Mouse (Mus musculus) heart, postnatal 0 days (tissue): ENCODE data around the gene Ocln. TPM values are rescaled to one million over a fixed set of nuclear protein-coding genes. Genes with fewer than 3 reads are reported as not detected.

Source experiments
- ATAC-seq: fragments of 200-750 bp; cut with Nextera tagmentation; 2 replicates; pipeline ENCODE4 v1.8.0; 2017; ENCODE audit warnings: low read depth, moderate number of reproducible peaks, moderate library complexity; ENCODE audit not compliant: insufficient read depth
- DNase-seq: peaks from one replicate; pipeline ENCODE4 v3.0.0-alpha.2; 2016; ENCODE audit warnings: low spot score
- H3K27ac ChIP-seq: fragments of 300-500 bp; sonication (generic); 2 replicates; pipeline ENCODE4 v1.5.1; 2014; ENCODE audit warnings: low read depth, mild to moderate bottlenecking
- H3K27me3 ChIP-seq: fragments of 300-500 bp; sonication (generic); 2 replicates; pipeline ENCODE4 v1.6.1; 2014; ENCODE audit warnings: low read length, mixed read lengths; ENCODE audit not compliant: control insufficient read depth, insufficient read depth
- H3K36me3 ChIP-seq: fragments of 300-500 bp; sonication (generic); replicated peaks from 2 replicates; pipeline ENCODE4 v1.6.1; 2014; ENCODE audit warnings: low read length, mixed read lengths; ENCODE audit not compliant: control insufficient read depth, insufficient read depth
- H3K4me1 ChIP-seq: fragments of 300-500 bp; sonication (generic); 2 replicates; pipeline ENCODE4 v1.6.1; 2014; ENCODE audit warnings: antibody characterized with exemption; ENCODE audit not compliant: control insufficient read depth, insufficient read depth
- H3K4me2 ChIP-seq: fragments of 300-500 bp; sonication (generic); 2 replicates; pipeline ENCODE4 v1.6.1; 2014; ENCODE audit warnings: low read depth, mild to moderate bottlenecking, low read length, moderate library complexity
- H3K4me3 ChIP-seq: fragments of 300-500 bp; sonication (generic); 2 replicates; pipeline ENCODE4 v1.5.1; 2014; ENCODE audit warnings: low read depth, low read length
- H3K9ac ChIP-seq: fragments of 300-500 bp; sonication (generic); replicated peaks from 2 replicates; pipeline ENCODE4 v1.6.1; 2014; ENCODE audit warnings: low read depth, low read length, mixed read lengths
- H3K9me3 ChIP-seq: fragments of 300-500 bp; sonication (generic); replicated peaks from 2 replicates; pipeline ENCODE4 v1.6.1; 2016; ENCODE audit warnings: low read length; ENCODE audit not compliant: control insufficient read depth
- CTCF ChIP-seq: IDR thresholded peaks from 2 replicates; pipeline ENCODE4 v1.5.1; 2016; ENCODE audit warnings: antibody characterized with exemption, control low read depth, low read depth
- EP300 ChIP-seq: IDR thresholded peaks from 2 replicates; pipeline ENCODE4 v1.6.1; 2016; ENCODE audit warnings: antibody characterized with exemption, low read depth
- WGBS: fragments of 180-500 bp; shearing (Covaris S2); extraction: QIAGEN DNeasy Blood & Tissue Kit; methylation state at CpG from one replicate; pipeline ENCODE4 v1.1.7; 2014; 5-methylcytosine and 5-hydroxymethylcytosine counted together
- polyA plus RNA-seq: library from polyadenylated mRNA; unstranded; fragments of >200 nt; fragmentation: Nextera tagmentation; extraction: Ambion mirVana; gene quantifications from 2 replicates; pipeline ENCODE4 v1.2.1, GENCODE M21; 2015
- total RNA-seq: library from RNA; depleted of rRNA; stranded (reverse); fragments of >200 nt; gene quantifications from 2 replicates; pipeline ENCODE4 v1.2.3, GENCODE M21; 2014; ENCODE audit warnings: low replicate concordance

The Ocln gene
- total and polyA plus RNA-seq, 2 experiments from 2014 or later = 1.7 to 2.0 TPM

DNA sequence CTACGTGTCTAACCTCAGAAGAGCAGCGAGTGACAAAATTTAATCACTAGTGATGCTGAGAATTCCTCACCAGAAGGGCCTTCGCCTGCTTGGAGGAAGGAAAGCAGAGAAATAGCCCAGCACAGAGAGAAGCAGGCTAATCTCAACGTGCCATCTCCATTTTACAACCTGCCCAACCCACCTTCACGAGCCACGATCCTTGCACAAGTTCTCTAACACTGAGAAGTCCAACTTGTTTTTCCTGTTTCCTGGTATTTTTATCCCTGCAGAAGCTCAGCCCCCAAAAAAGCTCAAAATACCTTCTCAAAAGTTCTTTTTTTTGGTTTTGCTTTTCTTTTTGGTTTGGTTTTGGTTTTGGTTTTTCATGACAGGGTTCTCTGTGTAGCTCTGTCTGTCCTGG lies 34.3 kb downstream of the Ocln start:
- no peak overlapping the region for H3K9ac ChIP-seq
- ATAC-seq = no peak
- no peak overlapping the region for H3K4me3 ChIP-seq
- no peaks in the 10 kb centered on the region for H3K4me1 ChIP-seq
- H3K9me3 ChIP-seq = no peaks in the 10 kb centered on the region
- no peak overlapping the region for H3K27ac ChIP-seq
- 68% methylated on average over 6 of the region's 6 CpGs for WGBS
- no peak for DNase-seq
- no peak overlapping the region for H3K4me2 ChIP-seq
- no peaks in the 10 kb centered on the region for H3K27me3 ChIP-seq
- H3K36me3 ChIP-seq = no peaks in the 10 kb centered on the region
- TF ChIP-seq EP300 (no peak), CTCF (no peak)

DNA sequence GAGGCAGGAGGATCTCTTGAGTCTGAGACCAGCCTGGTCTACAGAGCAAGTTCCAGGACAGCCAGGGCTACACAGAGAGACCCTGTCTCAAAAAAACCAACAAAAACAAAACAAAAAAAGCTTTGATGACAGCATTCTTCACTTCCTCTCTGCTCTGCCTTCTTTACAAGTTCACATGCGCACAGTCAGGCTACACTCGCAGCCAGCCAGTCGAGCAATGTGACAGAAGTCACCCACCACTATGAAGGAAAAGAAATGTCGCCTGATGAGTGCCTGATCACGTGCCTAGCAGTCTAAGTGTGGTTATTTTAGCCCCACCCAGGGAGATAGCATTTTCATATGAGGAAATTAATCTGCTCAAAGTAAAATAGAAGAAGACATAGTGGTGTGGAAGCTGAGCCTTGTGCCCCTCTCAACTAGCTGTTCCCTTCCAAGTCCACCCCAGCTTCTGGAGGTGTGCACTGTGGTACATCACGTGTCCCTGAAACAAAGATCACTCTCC lies 34.8 kb downstream of the Ocln start:
- DNase-seq = no peak
- H3K4me2 ChIP-seq = no peak overlapping the region
- 71% methylated on average over 6 of the region's 6 CpGs for WGBS

DNA sequence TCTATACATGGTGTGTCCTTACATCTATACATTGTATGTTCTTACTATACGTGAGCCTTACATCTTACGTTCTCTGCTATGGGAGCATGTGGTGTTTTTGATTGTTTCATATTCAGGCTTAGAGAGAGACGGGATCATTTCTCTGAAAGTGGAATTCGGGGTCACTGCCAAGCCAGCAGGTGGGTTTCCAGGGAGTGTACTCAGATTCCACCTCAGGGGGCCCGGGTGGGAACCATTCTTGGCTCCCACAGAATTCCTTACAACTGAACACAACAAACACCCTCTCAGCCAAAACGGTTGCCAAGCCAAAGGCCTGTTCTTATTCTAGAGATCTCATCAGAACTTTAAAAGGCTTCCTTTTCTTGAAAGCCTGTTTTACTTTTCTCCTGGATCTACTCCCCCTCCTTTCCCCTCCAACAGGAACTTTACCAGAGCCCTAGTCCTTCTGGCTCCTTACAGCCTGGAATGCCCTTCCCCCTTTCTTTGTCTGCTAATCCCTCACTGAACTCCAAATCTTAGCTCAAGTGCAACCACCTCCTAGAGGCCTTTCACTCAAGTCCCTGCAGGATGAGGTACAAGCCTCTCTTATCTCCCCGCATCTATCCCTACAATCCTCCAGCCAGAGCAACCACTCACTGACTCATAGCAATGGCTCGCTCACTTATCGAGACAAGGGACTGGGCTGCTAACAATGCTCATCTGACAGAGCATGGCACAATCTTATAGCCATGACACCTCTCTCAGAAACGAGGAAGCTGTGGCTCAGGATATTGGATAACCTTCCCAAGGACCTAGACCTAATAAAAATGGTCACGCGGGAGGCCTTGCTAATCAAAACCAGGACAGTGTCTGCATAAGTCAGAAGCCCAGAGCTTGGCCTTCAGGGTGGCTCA lies 36.1 kb downstream of the Ocln start:
- Histone ChIP-seq H3K4me1 (no peaks in the 10 kb centered on the region), H3K9ac (no peak overlapping the region), H3K4me3 (no peak overlapping the region), H3K36me3 (no peaks in the 10 kb centered on the region), H3K27ac (no peak overlapping the region), H3K9me3 (no peaks in the 10 kb centered on the region), H3K27me3 (no peaks in the 10 kb centered on the region), H3K4me2 (no peak overlapping the region)
- TF ChIP-seq CTCF (no peak), EP300 (no peak)
- WGBS = 45% methylated on average over 12 of the region's 12 CpGs
- DNase-seq (no peak), ATAC-seq (no peak)

More for the DNA sequence above, 34.8 kb downstream of the Ocln start:
- Histone ChIP-seq H3K9ac (no peak overlapping the region), H3K27ac (no peak overlapping the region), H3K4me3 (no peak overlapping the region), H3K27me3 (no peaks in the 10 kb centered on the region), H3K4me1 (no peaks in the 10 kb centered on the region), H3K9me3 (no peaks in the 10 kb centered on the region), H3K36me3 (no peaks in the 10 kb centered on the region)
- no peak for ATAC-seq
- TF ChIP-seq CTCF (no peak), EP300 (no peak)

DNA sequence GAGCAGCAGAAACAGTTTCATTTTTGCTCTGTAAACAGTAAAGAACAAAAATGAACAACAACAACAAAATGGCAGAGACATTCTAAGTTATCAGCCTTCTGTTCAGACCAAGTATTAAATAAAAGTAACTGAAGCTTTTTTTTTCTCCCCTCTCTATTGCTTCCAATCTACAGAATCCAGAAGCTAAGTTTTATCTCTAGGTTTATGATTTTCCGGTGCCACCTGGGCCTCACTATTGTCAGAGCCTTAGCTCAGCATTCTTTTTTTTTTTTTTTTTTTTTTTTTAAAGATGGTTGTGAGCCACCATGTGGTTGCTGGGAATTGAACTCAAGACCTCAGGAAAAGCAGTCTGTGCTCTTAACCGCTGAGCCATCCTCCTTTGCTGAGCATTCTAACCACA lies 39.7 kb downstream of the Ocln start:
- ATAC-seq (no peak), DNase-seq (no peak)
- H3K4me1 ChIP-seq = no peaks in the 10 kb centered on the region
- no peak overlapping the region for H3K9ac ChIP-seq
- no peaks in the 10 kb centered on the region for H3K27me3 ChIP-seq
- H3K36me3 ChIP-seq = no peaks in the 10 kb centered on the region
- H3K4me3 ChIP-seq = no peak overlapping the region
- no peak overlapping the region for H3K27ac ChIP-seq
- TF ChIP-seq EP300 = no peak
- TF ChIP-seq CTCF = no peak
- 80% methylated on average over 2 of the region's 2 CpGs for WGBS
- H3K4me2 ChIP-seq = no peak overlapping the region
- no peaks in the 10 kb centered on the region for H3K9me3 ChIP-seq

DNA sequence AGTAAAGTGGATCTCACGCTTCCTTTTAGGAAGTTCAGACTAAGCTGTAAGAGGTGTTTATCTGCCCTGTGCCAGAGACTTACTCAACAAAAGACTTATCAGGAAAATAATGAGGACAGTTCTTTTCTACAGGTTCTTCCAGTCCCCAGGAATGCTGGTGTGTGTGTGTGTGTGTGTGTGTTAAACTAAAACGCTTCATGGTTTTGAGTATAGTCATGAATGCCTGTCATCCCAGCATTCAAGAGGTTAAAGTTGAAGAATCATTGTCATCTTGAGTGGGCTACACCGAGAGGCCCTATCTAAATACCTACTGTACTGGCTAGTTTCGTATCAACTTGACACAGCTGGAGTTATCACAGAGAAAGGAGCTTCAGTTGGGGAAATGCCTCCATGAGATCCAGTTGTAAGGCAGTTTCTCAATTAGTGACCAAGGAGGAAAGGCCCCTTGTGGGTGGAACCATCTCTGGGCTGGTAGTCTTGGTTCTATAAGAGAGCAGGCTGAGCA lies 40.6 kb downstream of the Ocln start:
- DNase-seq (no peak), ATAC-seq (no peak)
- no peaks in the 10 kb centered on the region for H3K9me3 ChIP-seq
- no peak overlapping the region for H3K4me2 ChIP-seq
- H3K27ac ChIP-seq = no peak overlapping the region
- H3K27me3 ChIP-seq = no peaks in the 10 kb centered on the region
- no peak overlapping the region for H3K4me3 ChIP-seq
- H3K4me1 ChIP-seq = no peaks in the 10 kb centered on the region
- TF ChIP-seq EP300 (no peak), CTCF (no peak)
- no peaks in the 10 kb centered on the region for H3K36me3 ChIP-seq
- 47% methylated on average over 4 of the region's 4 CpGs for WGBS
- H3K9ac ChIP-seq = no peak overlapping the region
